Mouse (Mus musculus): ENCODE data around the gene Myadm.
A peak's percentile ranks its signal among the peaks of the same experiment; 100 is the strongest.
"Not testable (repeated sequence)": the region's sequence is repeated elsewhere in the genome, so short reads cannot be mapped to it uniquely, and the experiment has no call there.

Gene Myadm

GRCm38 (mm10) chr7:3290257-3291033 lies 1.6 kb downstream of the Myadm start:
- DNase-seq (ENCODE audit: low read depth, low spot score), result peak; percentile 97

DNA sequence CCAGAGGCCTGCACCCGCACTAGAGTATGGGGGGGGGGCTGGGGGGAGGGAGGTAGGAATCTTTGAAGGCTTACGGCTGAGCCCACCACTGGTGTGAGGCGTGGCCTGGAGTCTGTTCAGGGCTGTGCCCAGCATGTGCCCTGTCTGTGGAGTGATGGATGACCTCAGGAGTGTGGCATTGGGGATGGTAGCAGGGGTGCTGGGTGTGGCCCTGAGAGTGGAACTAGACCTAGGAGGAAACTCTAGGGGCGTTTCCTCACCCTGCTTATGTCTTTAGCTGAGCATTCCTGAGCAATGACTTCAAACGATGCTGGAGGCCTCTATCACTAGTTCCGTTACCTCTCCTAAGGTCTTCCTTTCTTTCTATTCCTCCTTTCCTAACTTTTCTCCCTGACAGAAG lies 2.3 kb downstream of the Myadm start:
- DNase-seq (ENCODE audit: low read depth, low spot score), result peak; percentile 95

- DNase-seq (ENCODE audit: low read depth, low spot score), result peak; percentile 45
These were observed 2.9 kb downstream of the Myadm start for GRCm38 (mm10) chr7:3291764-3292163.

- DNase-seq (ENCODE audit: low read depth, low spot score), result not testable (repeated sequence)
These were observed 3.4 kb downstream of the Myadm start for GRCm38 (mm10) chr7:3292271-3292670.

DNA sequence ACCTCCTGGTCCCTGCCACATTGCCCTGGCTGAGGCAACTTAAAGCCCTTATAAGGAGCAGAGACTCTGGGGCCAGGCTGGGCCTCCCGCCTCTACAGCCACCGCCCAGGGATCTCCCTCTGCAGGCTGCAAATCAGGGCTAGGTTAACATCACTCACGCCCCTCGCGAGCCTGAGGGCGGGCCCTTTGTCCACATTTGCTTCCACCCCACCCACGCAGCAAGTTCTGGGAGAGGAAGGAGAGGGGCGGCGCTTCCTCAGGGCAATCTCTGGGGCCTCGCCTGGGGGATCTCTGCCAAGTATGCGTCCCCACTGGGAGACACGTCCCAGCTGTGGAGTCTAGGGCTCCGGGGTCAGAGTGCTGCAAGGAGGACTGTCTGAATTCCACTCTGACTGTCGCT lies 3.9 kb downstream of the Myadm start:
- DNase-seq (ENCODE audit: low read depth, low spot score), result peak; percentile 95

- DNase-seq (ENCODE audit: low read depth, low spot score), result no peak
These were observed 5.9 kb downstream of the Myadm start for GRCm38 (mm10) chr7:3294794-3295193.

DNA sequence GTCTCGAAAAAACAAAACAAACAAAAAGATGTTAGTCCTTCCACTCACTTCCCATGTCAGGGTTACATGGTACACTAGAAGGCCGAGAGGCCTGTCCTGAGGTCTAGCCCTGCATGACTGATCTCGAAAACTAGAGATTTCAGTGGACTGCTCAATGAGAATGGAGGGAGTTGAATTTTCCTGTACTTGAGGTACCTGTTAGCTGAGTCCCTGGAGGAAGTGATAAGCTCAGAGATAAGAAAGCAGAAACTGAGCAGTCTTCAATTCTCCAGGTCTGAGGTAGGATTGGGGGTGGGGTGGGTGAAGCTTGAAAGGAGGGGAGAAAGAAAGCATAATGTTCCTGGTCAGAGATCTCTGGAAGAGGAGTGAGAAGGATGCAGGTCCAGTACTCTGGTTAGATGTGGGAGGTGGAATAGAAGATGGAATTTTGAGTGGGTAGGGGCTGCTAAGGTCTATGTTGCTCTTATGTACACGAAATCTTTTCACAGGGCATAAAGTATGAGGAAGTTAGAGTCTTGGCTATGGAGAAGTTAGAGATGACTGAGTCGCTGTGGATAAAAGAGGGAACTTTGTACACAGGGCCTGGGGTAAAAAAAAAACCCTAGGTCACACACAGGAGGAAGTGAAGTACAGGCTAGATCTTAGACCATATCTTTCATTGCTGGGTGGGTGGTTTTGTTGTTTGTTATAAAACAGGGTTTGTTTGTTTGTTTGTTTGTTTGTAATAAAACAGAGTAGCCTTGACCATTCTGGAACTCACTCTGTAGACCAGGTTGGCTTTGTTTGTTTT lies 6.6 kb downstream of the Myadm start:
- DNase-seq (ENCODE audit: low read depth, low spot score), result no peak

DNA sequence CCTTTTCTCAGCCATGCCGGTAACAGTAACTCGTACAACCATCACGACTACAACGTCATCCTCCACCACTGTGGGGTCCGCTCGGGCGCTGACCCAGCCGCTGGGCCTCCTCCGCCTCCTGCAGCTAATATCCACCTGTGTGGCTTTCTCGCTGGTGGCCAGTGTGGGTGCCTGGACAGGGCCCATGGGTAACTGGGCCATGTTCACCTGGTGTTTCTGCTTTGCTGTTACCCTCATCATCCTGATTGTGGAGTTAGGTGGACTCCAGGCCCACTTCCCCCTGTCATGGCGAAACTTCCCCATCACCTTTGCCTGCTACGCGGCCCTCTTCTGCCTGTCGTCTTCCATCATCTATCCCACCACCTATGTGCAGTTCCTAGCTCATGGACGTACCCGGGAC lies 7.8 kb downstream of the Myadm start:
- no peak for DNase-seq (ENCODE audit: low read depth, low spot score)

DNA sequence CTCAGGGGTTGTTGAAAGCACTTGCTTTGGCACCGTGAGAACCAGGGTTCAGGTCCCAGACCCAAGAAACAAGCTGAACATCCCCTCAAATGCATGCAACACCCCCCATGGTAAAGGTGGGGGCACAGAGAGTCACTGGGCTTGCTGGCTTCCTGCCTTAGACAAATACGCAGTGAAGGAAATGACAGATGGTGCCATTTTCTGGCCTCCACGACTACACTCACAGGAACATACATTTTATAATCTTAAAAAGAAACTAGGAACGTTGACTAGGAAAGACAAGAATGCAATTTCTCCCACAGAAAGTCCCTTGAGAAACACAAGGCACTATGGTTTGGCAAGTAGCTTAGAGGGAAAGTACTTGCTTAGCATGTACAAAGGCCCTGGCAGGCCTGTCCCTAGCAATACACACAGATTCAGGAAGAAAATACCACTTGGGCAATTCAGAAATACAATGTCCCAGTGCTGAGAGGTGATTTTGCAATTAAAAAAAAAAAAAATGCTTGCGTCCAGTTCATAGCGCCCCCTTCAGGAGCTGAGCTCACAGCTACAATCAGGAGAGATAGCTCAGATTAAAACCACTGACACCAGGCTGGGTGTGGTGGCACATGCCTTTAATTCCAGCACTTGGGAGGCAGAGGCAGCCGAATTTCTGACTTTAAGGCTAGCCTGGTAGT lies 11.2 kb downstream of the Myadm start:
- DNase-seq (ENCODE audit: low read depth, low spot score), result peak; percentile 67

- no peak for DNase-seq (ENCODE audit: low read depth, low spot score)
These were observed 12.2 kb downstream of the Myadm start for GRCm38 (mm10) chr7:3300891-3301627.

DNA sequence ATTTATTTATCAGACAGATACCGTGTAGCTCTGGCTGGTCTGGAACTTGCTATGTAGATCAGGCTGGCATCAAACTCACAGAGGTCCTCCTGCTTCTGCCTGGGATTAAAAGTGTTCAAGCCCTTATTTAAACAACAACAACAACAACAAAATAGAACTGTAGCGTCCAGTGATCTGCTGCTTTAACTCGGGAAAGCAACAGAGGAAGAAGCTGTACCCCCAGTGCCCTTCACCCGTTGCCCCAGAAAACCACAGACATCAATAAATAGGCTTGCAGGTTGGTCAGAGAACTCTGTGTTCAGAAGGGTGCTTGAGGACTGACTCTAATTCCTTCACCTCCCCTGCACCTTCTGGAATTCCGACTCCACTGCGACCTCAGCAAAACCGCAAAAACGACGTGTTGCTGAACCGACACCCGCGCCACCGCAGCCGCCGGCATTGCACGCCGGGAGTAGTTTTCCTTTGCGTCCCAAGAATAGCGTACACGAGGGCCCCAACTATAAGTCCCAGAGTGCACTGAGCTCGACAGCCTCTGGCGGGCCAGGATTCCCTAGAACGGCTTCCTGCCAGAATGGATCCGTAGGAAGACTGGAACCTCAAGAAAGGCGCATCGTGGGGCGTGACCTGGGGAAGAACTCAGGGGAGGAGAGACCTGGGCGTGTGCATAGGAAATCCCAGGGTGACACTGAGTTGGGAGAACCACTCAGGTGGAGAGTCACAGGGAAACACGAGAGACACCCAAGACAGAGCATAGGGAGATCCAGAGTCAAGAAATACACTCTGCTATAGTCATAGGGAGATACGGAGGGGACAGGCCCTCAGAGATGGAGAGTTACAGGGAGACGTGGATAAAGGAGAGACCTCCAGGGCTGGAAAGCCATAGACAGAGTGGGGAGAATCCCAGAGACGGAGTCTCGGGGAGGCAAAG lies 13.0 kb downstream of the Myadm start:
- DNase-seq (ENCODE audit: low read depth, low spot score), result no peak

GRCm38 (mm10) chr7:3302556-3303275 lies 13.8 kb downstream of the Myadm start:
- DNase-seq (ENCODE audit: low read depth, low spot score), result peak; percentile 51

DNA sequence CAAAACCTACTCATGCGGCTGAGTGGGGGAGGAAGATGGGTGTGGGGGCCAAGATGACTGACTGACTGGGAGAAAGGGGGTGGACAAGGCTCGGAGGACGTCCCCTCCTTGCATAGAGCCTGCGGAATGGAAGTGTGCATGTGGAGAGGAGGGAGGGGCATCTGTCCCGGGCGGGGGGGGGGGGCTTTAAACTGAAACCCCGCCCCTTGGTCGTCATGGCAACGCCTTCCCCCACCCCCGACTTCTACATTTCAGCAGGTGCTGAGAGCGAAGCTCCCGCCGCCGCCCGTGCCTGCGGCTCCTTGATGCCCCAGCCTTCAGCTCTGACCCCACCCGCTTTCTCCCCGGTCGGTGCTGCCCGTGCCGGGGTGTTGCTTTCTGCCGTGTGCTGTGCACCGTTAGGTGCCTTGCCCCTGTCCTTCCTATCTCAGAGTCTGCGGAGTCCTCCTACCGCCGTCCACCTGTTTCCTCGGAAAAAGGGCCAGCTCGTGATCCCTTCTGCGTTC lies 14.4 kb downstream of the Myadm start:
- no peak for DNase-seq (ENCODE audit: low read depth, low spot score)

GRCm38 (mm10) chr7:3303789-3304188 lies 14.9 kb downstream of the Myadm start:
- DNase-seq (ENCODE audit: low read depth, low spot score), result no peak

DNA sequence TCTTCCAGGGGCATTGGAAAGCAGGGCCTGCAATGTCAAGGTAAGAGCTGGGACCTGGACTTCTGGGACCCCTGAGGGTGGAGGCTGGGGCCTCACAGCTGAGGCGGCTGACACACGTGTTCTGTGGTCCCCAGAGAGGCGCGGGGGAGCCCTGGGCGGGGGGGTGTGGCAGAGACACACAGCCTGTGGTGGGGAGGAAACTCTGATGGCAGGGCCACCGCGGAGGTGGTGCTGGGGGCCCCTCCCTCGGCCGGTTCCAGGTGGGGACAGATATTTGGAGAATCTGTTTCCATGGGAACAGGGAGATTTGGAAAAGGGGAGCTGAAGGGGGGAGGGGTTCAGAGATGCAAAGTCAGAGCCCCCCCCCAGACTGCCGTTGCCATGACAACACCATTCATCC lies 15.4 kb downstream of the Myadm start:
- no peak for DNase-seq (ENCODE audit: low read depth, low spot score)

- DNase-seq (ENCODE audit: low read depth, low spot score), result no peak
These were observed 17.5 kb downstream of the Myadm start for GRCm38 (mm10) chr7:3306400-3306799.

DNA sequence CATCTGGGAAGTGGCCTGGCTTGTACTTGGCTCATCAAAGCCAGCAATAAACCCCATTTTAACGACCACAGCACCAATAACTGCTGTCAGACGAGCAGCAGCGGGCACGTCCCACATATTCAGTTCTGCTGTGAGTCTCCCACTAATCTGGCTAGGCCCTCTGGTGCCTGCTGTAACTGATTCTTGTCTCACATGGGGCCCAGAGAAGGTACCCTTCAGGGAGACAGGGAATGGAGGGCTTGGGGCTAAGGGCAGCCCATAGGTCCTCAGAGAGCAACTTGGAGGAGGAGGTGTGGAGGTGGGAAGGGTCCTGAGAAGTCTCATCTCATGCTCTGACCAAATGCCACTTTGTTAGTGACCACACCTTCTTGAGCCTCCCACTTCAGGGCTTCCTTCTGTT lies 19.8 kb downstream of the Myadm start:
- DNase-seq (ENCODE audit: low read depth, low spot score), result no peak

GRCm38 (mm10) chr7:3310233-3310632 lies 21.4 kb downstream of the Myadm start:
- DNase-seq (ENCODE audit: low read depth, low spot score), result no peak

- no peak for DNase-seq (ENCODE audit: low read depth, low spot score)
These were observed 24.7 kb downstream of the Myadm start for GRCm38 (mm10) chr7:3313571-3313970.

DNA sequence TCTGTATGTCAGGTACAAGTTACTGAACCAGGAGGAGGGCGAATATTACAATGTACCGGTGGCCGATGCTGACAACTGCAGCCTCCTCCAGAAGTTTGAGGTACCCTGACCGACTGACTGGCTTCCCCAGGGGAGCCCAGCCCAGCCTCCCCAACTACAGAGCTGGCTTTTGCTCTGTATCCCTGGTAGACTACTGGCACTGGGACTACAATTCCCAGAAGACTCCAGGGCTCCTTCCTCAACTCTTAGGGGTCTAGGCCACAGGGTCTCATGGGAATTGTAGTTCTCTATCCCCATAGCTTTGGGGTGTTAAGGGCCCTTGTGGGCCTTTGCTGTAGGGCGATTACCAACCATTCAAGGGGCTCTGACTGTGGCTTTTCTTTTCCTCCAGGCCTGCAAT lies 25.2 kb downstream of the Myadm start:
- DNase-seq (ENCODE audit: low read depth, low spot score), result no peak
